Mouse (Mus musculus) brain, embryonic 18.5 days (tissue): ENCODE measurements around the gene Sin3a.
A peak's percentile ranks its signal among the peaks of the same experiment; 100 is the strongest.

ENCODE experiments used
- DNase-seq: peaks from one replicate; pipeline ENCODE4 v3.0.0-alpha.2; 2012; ENCODE audit warnings: low read depth, low spot score

The Sin3a gene

DNA sequence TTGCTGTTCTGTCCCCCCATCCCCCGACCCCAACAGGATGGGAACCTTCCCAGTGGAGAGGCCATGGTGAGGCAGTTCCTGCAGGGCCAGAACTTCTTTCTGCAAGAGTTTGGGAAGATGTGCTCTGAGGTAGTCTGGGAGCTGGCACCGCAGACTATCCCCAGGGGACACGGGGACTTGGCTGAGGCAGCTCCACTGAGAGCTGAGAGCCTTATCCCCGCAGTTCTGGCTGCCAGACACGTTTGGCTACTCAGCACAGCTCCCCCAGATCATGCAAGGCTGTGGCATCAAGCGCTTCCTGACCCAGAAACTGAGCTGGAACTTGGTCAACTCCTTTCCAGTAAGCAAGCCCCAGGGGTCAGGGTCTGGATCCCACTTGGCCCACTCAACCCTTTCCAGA is 65.4 kb downstream of the Sin3a start:
- DNase-seq: no peak

DNA sequence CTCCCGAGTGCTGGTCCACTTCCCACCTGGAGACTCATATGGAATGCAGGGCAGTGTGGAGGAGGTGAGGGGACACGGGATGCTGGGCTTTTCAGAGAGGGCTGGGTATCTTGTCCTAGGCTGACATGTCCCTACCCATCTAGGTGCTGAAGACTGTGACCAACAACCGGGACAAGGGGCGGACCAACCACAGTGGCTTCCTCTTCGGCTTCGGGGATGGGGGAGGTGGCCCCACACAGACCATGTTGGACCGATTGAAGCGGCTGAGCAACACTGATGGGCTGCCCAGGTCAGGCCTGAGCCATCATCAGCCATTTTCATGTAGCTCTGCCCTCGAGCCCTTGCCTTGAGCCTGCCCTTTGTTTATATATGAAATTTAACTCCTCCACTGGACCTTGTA is 65.9 kb downstream of the Sin3a start:
- no peak for DNase-seq

DNA sequence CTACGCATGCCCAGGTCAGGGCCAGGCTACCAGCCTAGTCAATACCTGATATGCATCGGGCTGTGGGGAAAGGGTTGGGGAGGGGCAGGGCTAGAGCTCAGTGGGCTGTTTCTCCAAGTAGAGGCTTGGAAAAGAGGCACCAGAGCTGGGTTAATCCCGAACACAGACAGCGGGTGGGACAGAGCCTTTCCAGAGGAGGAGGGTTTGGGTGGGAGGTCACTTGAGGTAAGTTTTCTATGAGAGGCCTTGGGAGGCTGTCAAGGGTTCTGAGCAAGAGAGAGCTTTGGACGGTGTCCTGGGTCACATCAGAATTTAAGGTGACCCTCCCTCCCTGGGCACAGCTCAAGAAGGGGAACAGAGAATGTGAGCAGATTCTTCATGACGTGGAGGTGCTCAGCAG is 66.7 kb downstream of the Sin3a start:
- no peak for DNase-seq

DNA sequence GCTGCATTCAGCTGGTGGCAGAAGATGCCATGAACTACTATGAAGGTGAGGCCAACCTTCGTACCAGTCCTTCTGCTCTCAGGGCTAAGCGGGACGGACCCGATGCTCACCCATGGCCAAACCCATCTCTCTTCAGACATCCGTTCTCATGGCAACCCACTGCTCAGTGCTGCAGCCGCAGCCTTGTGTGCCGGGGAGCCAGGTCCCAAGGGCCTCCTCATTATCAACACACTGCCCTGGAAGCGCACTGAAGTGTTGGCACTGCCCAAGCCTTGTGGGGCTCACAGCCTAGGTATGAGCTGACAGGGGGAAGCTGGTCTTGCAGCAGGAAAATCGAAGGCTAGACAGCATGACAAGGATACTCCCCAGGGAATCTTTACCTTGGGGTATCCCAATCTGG is 67.3 kb downstream of the Sin3a start:
- DNase-seq: no peak

DNA sequence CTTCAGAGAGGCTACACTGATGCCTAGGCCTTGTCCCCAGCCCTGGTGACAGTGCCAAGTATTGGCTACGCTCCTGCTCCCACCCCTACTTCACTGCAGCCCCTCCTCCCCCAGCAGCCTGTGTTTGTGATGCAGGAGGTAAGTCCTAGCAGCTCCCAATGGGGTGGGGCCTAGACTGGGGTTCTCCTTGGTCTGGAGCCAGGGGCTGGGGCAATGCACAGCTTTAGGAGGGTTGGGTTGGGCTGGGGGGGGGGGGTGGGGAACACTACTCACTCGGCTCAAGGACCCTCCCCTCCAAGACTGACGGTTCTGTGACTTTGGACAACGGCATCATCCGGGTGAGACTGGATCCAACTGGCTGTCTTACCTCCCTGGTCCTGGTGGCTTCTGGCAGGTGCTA is 67.7 kb downstream of the Sin3a start:
- DNase-seq: no peak

DNA sequence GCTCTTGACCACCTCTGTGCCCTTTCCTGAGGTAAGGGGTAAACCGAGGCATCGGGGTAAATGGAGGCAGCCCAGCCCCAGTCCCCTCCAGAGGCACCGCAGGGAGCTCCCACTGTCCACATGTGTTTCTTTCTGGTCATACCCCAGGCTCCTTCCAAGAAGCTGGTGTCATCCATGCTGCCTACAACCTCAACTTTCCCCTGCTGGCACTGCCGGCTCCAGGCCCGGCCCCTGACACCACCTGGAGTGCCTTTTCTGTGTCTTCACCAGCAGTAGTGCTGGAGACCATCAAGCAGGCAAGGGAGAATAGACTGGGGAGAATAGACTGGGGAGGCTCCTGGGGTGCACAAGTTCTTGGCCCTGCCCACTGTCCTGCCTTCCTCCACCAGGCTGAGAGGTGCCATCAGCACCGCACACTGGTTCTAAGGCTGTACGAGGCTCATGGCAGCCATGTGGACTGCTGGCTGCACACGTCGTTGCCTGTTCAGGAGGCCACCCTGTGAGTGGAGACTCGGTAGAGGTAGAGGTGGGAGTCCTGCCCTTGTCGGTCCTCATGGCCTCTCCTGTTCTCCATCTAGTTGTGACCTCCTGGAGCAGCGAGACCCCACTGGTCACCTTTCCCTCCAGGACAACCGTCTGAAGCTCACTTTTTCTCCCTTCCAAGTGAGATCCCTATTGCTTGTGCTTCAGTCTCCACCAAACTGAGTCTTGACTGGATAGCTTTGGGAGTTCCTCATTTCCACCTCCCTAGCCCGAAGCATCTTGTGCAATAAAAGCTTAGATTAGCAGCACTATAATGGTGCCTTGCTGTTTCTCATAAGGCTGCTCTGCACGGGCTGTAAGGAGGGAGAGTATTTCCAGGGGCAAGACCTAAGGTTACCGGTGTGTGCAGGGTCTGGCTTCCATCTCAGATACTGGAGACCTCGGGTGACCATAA is 69.8 kb downstream of the Sin3a start:
- DNase-seq: no peak

DNA sequence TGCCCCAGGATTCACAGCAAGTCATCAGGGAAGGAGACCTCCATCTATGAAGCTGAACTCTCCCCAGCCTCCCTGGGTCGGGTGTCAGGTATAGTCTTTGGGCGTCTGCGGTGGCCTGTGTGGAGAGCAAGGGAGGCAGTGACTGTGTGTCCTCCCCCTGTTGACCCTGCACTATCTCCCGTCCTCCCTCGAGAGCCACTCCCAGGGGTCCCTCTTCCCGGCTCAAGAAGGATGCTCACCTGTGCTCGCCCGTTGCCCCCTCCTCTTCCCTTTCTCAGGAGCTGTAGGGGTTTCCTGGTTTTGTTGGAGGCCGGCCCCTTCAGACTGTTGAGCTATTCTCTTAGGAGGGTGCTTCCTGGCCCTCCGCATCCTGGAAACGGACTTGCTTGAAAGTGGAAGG is 71.4 kb downstream of the Sin3a start:
- DNase-seq: no peak

DNA sequence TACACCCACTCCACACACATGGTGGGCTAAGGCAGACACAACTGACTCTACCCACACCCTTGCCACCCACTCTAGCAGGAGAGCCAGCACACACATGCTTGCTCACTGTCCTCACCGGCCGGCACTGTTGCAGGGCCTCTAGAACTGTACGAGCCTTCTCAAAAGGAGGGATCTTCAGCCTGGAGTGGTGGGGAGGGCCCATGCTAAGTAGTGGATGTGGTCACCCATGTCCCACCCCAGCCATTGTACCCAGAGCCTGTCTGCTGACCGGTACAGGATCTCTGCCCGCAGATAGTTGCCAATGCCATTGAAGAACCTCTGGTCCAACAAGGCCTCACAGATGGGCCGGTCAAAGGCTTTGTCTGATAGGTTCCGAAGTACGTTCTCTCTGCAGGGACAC is 73.0 kb downstream of the Sin3a start:
- no peak for DNase-seq

DNA sequence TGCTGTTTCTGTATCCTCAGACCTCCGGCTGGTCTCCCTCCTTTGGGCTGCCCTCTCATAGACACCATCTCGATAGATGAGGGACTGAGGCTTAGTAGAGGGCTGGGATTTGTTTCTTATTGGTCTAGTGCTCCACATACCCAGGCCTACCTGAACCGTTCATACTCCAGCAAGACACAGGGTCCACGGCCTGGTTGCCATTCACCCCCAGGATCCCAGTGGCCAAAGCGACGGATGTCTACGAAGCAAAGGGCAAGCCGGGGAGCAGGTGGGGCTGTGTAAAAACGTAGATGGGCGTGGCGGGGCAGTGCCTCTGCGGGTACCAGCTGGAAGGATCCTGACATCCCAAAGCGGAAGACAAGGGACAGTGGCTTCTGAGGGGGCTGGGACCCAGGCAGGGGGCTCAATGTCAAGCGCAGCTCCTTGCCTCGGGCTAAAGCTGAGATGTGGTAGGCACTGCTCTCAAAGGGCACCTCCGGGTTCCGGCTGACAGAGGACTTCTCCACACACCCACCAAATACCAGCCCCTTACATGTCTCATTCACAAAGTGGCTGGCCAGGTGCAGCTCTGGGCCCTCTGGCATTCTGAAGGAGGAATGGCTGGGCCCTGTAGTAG is 74.7 kb downstream of the Sin3a start:
- DNase-seq: no peak

DNA sequence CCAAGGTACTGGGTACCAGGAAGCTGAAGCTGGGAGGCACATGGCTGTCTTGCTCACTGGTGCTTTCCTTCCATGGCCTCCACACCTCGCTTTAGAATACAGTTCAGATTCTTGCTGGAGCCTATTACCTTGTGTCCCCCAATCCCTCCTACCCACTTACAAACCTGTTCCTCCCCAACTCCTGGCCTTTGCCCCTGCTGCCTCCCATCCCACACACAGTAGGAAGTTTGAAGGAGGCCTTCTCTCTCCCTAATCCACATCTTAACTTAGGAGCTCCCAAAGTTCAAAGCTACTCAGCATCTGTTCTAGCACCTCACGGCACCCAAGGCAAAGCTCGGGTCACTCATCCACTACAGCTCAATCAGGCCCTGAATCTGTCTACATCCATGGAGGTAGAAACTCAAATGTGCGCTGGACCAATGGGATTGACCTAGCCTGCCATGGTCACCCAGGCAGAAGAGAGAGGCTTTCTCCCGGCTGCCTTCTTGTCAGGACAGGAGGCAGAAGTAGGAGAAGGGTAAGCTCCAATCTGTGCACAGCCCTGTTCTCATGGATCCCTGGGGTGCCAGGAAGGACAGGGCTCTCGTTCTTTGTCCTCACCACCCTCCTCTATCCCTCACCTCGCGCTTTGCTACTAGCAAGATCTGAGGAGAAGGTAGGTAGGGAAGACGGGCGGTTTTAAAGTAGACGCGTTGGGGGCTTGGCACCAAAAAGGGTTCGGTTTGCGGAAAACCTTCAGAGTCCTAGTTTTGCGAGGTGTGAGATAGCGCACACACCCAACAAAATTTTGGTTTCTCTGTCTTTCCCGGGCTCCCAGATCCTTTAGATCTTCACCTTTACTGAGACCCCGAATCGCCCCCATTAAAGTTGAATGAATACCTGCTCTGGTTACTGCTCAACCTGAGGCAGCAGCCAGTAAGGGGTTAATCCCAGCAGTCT is 75.6 kb downstream of the Sin3a start:
- no peak for DNase-seq

DNA sequence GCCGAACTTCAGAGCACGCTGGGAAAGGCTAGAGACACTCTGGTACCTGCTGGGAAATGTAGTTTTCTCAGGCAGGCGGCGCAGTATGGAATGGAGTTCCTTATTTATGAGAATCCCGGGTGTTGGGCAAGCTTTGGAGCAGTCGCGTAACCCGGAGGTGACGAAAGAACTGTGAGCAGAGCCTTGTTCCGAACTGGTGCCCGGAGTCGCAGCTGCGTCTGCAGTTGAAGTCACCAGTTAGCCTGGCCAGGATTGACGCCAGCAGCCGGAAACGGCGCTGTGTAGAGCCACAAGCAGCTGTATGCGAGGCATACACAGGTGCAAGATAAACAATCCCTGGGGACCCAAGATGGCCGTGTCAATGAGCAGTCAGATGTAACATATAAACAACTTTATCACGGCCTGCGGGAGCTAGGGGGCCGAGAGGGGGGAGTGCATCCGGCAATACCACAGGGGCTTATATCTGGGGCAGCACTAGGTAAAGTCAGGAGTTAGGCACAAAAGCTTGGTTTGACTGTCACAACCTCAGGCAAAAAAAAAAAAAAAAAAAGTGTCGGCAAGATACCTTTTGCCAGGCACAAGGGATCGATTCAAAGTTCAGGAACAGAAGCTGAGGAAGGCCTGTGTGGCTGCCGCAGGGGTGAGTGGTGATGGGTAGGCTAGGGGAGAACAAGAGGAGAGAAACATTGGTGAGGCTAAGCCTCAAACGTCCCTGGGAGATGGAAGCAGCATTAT is 76.5 kb downstream of the Sin3a start, which contains the start of gene Neil1:
Gene Neil1, minus strand, starts transcription at position 162 of the 735 bp plus-strand sequence.
- peak; percentile 89 for DNase-seq

DNA sequence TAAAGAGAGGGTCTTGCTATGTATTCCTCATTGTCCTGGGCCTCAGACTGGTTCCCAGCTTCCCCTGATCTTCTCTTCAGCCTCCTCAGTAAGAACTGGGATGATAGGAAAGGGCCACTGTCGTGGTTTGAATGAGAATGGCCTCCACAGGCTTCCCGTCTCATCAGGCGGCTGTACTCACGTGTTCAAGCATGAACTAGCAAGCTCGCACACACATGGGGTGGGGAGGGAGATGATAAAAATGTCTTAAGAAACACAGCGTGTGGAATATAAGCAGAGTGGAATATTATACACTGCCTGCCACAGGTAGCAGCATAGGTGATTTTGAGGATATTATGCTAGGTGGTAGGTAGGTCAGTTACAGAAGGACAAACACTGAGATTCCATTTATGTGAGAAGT is 77.2 kb downstream of the Sin3a start:
- DNase-seq: no peak

DNA sequence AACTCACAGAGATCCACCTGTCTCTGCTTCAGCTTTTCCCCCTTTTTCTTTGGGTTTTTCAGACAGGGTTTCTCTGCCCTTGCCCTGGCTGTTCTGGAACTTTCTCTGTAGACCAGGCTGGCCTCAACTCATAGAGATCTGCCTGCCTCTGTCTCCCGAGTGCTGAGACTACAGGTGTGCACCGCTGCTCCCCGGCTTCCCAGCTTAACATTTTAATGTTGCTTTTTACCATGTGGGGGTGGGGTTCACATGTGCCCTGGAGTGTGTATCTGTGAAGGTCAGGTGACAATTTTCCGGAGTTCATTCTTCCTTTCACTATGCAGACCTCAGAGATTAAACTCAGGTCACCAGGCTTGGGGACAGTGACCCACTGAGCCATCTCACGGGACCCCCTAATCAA is 78.4 kb downstream of the Sin3a start:
- no peak for DNase-seq

DNA sequence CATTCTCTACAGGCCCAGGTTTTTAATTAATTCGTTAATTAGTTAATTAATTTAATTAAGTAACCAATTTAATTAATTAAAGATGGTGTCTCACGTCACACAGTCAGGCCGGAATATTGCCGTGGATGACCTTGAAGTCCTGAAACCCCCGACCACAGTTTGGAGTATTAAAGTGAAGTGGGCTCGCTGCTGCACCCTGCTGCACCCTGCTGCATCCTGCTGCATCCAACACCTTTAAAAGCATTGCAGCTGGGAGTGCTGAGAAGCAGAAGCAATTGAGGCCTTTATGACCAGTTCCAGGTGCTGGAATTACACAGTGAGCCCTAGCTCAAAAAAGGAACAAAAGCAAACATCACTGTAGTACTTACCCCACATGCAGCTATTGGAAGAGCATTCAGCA is 80.5 kb downstream of the Sin3a start:
- no peak for DNase-seq

DNA sequence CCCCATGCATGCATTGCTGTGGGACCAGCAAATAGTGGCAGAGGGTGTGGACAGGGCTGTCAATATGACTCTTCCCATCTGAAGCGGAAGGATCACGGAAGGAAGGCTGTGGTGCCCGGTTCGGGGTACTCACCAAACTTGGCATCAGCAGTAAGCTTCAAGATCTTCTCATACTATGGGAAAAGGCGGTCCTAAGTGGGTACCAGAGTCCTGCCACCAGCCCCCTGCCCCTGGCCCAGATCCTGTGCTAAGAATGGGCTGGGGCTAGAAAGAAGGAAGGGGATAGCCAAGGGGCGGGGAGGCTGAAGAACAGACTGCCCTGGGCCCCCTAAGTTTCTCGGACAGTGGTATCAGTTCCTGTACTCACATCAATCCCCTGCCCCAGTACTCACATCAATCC is 84.5 kb downstream of the Sin3a start:
- no peak for DNase-seq

DNA sequence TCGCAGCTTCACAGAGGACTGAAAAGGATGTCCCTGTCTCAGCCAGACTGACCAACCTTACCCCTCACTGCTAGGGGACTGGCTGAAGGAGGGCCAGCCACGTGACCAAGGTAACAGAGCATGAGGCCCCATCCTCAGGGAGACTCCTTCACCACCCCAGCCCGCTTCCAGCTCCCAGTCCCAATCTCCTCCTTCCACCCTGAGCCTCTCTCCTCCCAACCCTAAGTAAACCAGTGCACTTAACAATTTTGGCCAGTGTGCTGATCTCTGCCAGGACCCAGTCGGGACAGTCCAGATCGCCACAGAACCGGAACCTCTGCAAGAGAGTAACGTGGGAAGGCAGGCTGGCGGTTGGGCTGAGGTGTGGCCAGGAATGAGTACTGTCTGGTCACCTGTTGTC is 85.0 kb downstream of the Sin3a start:
- DNase-seq: no peak

DNA sequence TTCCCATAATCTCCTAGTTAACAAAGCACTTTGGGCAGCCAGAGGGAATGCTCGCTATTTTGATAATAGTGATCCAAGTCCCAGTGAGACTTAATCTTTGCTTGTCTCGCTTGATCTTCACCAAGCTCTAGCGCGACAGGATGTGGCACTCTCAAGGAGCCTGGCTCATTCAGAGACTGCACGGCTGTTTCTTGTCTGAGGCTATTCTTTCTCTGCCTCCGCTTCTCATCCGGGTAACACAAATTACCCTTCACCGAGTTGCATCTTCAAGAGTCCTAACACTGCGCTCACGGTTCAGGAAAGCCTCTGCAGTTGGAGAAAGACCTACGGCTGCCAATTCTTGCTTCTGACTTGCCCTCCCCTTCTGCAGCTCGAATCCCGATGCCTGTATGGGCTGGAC is 85.7 kb downstream of the Sin3a start:
- DNase-seq: no peak

DNA sequence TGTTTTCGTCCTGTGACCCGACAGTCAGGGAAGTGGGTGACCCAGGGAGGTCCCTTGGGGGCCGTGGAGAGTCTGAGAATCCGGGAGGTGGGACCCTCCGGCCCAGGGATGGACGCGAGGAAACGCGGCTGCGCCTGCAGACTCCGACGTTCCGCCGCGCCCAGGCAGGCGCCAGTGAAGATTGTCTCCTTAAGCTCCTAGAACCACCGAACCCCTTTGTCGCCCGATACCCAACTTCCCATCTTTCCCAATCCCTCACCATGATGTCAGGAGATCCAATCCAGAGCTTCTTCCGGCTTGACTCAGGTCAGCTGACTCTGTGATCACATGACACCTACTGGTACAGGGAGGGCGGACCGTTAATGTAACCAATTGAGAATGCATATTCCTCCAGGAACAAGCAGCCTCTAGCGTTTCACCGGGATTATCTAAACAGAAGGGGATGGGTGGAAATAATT is 86.2 kb downstream of the Sin3a start, which contains the start of gene Commd4:
Gene Commd4, minus strand, starts transcription at position 319 of the 458 bp plus-strand sequence.
- DNase-seq: peak; percentile 96

DNA sequence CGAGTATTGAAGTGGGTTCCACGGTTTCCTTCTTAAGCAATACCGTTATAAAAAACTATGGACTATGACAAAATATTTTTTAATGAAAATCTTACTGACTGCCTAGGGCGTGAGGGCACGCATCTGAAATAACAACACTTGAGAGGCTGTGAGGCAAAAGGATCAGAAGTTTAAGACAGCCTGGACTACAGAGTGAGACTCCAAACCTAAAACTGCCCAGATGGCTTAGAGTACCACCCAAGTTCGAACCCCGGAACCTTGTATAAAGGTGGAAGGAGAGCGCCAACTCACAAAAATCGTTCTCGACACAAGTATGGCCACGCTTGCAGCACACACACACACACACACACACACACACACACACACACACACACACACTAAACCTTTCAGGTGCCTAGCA is 86.7 kb downstream of the Sin3a start:
- no peak for DNase-seq

DNA sequence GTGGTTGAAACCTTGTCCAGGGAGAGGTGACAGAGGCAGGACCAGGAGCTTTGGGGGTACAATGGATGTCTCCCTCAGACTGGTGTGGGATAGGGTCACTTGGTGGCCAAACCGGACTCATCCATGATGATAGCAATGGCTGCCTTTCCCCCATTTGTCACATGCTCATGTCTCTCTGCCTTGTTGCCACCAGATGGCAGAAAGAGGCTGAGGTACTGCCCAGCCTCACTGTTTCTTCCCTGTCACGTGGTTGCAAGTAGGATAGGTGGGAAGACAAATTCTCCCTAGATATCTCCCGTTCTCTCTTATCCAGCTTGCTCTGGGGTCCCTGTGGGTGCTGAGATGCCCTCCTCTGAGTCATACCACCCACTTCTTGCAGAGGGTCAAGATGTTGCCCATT is 90.7 kb downstream of the Sin3a start:
- no peak for DNase-seq

DNA sequence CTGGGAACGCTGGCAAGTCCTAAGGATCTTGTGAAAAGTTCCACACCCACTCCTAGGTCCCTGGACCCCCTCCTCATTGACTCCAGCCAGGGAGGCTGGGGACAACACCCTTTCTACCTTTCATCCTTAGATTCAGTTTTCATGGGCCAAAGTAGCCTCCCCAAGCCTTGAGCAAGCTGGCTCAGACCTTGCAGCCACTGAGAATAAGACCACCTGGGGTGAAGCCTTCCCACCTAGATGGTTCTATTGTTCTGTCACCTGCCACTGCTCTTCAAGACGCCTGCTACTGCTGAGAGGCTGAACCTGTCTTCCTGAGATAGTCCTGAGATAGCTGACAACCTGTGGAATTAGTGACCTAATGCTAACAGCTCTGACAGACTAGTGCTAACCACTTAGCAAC is 91.3 kb downstream of the Sin3a start:
- DNase-seq: no peak
